Mouse (Mus musculus) thymus, adult 2 months (tissue): ENCODE measurements at regions not wholly inside any gene's neighbourhood (a gene's known extent, or its start where the extent isn't known, plus 50 kb on each side); places are given as distances from the start of the nearest gene placed in this dataset.

Experiments used
- CTCF ChIP-seq: fragments of 200-500 bp; IDR thresholded peaks from 2 replicates; pipeline ENCODE4 v1.5.1; 2012; ENCODE audit warnings: mild to moderate bottlenecking, control low read depth, low read length, moderate library complexity, borderline replicate concordance; ENCODE audit not compliant: control insufficient read depth, poor library complexity, insufficient read depth; ENCODE audit errors: extremely low read depth
- POLR2A ChIP-seq: fragments of 200-500 bp; IDR thresholded peaks from 2 replicates; pipeline ENCODE4 v1.6.1; 2012; ENCODE audit warnings: mild to moderate bottlenecking, low read length, control low read depth, moderate library complexity; ENCODE audit not compliant: control insufficient read depth, poor library complexity, insufficient read depth; ENCODE audit errors: extremely low read depth

- TF ChIP-seq POLR2A: no peak
- TF ChIP-seq CTCF: no peak
Measured at GRCm38 (mm10) chr5:119613413-119613812, 57.1 kb upstream of the Tbx3 start.
